Mouse (Mus musculus) hindbrain, embryonic 11.5 days (tissue): ENCODE results near the gene Tada2b. TPM values are rescaled to one million over a fixed set of nuclear protein-coding genes. Genes with fewer than 3 reads are reported as not detected.

Experiments
- ATAC-seq: fragments of 200-750 bp; cut with Nextera tagmentation; 2 replicates; pipeline ENCODE4 v1.8.0; 2017; ENCODE audit warnings: mild to moderate bottlenecking, moderate TSS enrichment, moderate library complexity; ENCODE audit not compliant: low FRiP score
- DNase-seq: peaks from one replicate; pipeline ENCODE4 v3.0.0-alpha.2; 2015; ENCODE audit warnings: low spot score
- H3K27ac ChIP-seq: fragments of 300-500 bp; sonication (generic); 2 replicates; pipeline ENCODE4 v1.5.1; 2014; ENCODE audit warnings: mild to moderate bottlenecking, low read depth, low read length
- H3K27me3 ChIP-seq: fragments of 300-500 bp; sonication (generic); 2 replicates; pipeline ENCODE4 v1.6.1; 2014; ENCODE audit warnings: mild to moderate bottlenecking, low read length, moderate library complexity, mixed read lengths; ENCODE audit not compliant: control insufficient read depth, insufficient read depth
- H3K36me3 ChIP-seq: fragments of 300-500 bp; sonication (generic); 2 replicates; pipeline ENCODE4 v1.6.1; 2014; ENCODE audit warnings: mild to moderate bottlenecking, low read length, moderate library complexity, mixed read lengths; ENCODE audit not compliant: control insufficient read depth, insufficient read depth
- H3K4me1 ChIP-seq: fragments of 300-500 bp; sonication (generic); replicated peaks from 2 replicates; pipeline ENCODE4 v1.6.1; 2014; ENCODE audit warnings: low read length, mixed read lengths; ENCODE audit not compliant: control insufficient read depth, insufficient read depth
- H3K4me2 ChIP-seq: fragments of 300-500 bp; sonication (generic); replicated peaks from 2 replicates; pipeline ENCODE4 v1.6.1; 2014; ENCODE audit warnings: mild to moderate bottlenecking, low read depth, low read length
- H3K4me3 ChIP-seq: fragments of 300-500 bp; sonication (generic); 2 replicates; pipeline ENCODE4 v1.5.1; 2014; ENCODE audit warnings: low read depth, low read length
- H3K9ac ChIP-seq: fragments of 300-500 bp; sonication (generic); 2 replicates; pipeline ENCODE4 v1.6.1; 2014; ENCODE audit warnings: low read depth, low read length
- H3K9me3 ChIP-seq: fragments of 300-500 bp; sonication (generic); 2 replicates; pipeline ENCODE4 v1.6.1; 2016; ENCODE audit warnings: low read length; ENCODE audit not compliant: control insufficient read depth
- WGBS: fragments of 180-500 bp; shearing (Covaris S2); extraction: QIAGEN DNeasy Blood & Tissue Kit; methylation state at CpG from one replicate; pipeline ENCODE4 v1.1.7; 2014; 5-methylcytosine and 5-hydroxymethylcytosine counted together
- polyA plus RNA-seq: library from polyadenylated mRNA; unstranded; fragments of >200 nt; fragmentation: Nextera tagmentation; extraction: Ambion mirVana; gene quantifications from 2 replicates; pipeline ENCODE4 v1.2.1, GENCODE M21; 2014

The Tada2b gene
- polyA plus RNA-seq, 1 experiment from 2014 or later: 4.9 TPM

DNA sequence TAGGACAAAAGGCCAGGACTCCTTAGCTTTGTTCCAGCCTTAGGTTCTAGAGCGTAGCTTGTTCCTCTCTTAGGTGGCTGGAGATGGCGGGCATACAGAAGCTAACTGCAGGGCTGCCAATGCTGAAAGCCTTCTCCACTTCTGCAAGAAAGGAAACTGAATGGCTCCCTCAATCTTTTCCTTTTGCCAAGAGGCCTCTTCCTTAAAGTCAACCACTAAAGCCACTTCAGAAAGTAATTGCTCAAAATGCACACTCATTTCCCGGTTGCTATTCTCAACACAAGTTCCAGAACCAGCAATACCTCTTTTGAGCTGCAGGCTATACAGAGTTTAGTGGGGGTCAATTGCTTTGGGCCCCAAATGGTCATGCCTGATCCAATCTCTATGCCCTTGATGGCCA lies 6.6 kb downstream of the Tada2b start:
- Histone ChIP-seq H3K9ac (no peak overlapping the region), H3K4me2 (no peak overlapping the region), H3K4me1 (0 out of 2 replicates have a peak, but pooled peaks cover under 1% of the 10 kb centered on the region), H3K27me3 (no peaks in the 10 kb centered on the region), H3K4me3 (no peak overlapping the region), H3K9me3 (no peaks in the 10 kb centered on the region), H3K27ac (no peak overlapping the region), H3K36me3 (no peaks in the 10 kb centered on the region)
- ATAC-seq (no peak), DNase-seq (no peak)
- WGBS: 95% methylated on average over 3 of the region's 3 CpGs

DNA sequence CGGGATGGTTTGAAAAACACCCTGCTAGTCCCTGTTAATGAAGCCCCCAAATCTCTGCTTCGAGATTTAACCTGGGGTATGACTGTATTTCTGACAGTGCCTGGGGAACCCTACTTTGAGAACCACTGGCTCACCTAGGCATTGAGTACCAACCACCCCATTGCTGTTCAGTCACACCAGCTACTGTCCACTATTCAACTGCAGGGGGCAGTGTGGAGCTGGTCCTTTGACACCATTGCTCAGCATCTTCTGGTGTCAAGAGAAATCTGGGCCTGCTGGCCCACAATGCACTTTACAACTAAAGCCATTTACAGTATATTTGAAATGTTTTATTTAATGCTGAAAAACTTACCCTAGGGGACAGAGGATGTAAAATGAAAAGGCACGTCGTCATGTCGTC lies 9.8 kb downstream of the Tada2b start:
- H3K4me1 ChIP-seq: no peaks in the 10 kb centered on the region
- no peaks in the 10 kb centered on the region for H3K9me3 ChIP-seq
- WGBS: 89% methylated on average over 5 of the region's 5 CpGs
- no peaks in the 10 kb centered on the region for H3K27me3 ChIP-seq
- H3K4me3 ChIP-seq: no peak overlapping the region
- ATAC-seq (no peak), DNase-seq (peak; percentile 85)
- H3K9ac ChIP-seq: no peak overlapping the region
- H3K36me3 ChIP-seq: peaks cover 8% of the 10 kb centered on the region; the same call in 1 of the 2 replicates
- H3K27ac ChIP-seq: no peak overlapping the region
- no peak overlapping the region for H3K4me2 ChIP-seq

- no peak overlapping the region for H3K9ac ChIP-seq
- no peaks in the 10 kb centered on the region for H3K27me3 ChIP-seq
- H3K36me3 ChIP-seq: peaks cover 8% of the 10 kb centered on the region; the same call in 1 of the 2 replicates
- H3K4me2 ChIP-seq: no peak overlapping the region
- no peaks in the 10 kb centered on the region for H3K4me1 ChIP-seq
- H3K27ac ChIP-seq: no peak overlapping the region
- no peak overlapping the region for H3K4me3 ChIP-seq
- no peak for DNase-seq
- WGBS: 85% methylated on average over 4 of the region's 4 CpGs
- no peak for ATAC-seq
- H3K9me3 ChIP-seq: no peaks in the 10 kb centered on the region
Observed at GRCm38 (mm10) chr5:36472876-36473655, 11.0 kb downstream of the Tada2b start.

GRCm38 (mm10) chr5:36471206-36471605 lies 12.9 kb downstream of the Tada2b start:
- DNase-seq: no peak
- no peak overlapping the region for H3K27ac ChIP-seq
- no peaks in the 10 kb centered on the region for H3K9me3 ChIP-seq
- WGBS: 93% methylated on average over 8 of the region's 8 CpGs
- H3K9ac ChIP-seq: no peak overlapping the region
- no peaks in the 10 kb centered on the region for H3K4me1 ChIP-seq
- no peak overlapping the region for H3K4me2 ChIP-seq
- no peaks in the 10 kb centered on the region for H3K27me3 ChIP-seq
- ATAC-seq: no peak
- no peak overlapping the region for H3K4me3 ChIP-seq
- H3K36me3 ChIP-seq: peaks cover 8% of the 10 kb centered on the region; the same call in 1 of the 2 replicates

DNA sequence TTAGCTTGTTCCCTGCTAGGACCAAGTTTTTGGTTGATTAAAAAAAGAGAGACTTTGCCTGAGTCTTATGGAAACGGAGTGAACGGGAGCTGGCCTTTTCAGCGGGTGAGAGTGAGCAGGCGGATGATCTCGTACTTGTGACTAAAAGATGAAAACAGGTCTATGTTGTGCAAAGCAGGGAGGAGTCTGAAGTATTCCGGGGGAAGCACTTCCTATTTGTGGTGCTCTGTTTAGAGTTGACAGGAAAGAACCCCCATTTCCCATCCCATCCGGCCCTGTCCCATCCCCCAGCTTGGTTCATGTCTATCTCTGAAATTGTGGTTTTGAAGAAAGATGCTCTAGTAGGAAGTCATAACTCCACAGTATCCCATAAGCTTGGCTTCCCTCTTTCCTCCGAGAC lies 18.2 kb downstream of the Tada2b start:
- no peak for ATAC-seq
- peak overlapping the region; percentile 83; the same call in 1 of the 2 replicates for H3K9ac ChIP-seq
- H3K9me3 ChIP-seq: no peaks in the 10 kb centered on the region
- H3K36me3 ChIP-seq: peaks cover 3% of the 10 kb centered on the region; the same call in 1 of the 2 replicates
- no peak for DNase-seq
- no peak overlapping the region for H3K27ac ChIP-seq
- H3K4me2 ChIP-seq: peak overlapping the region; percentile 88
- H3K4me1 ChIP-seq: 0 out of 2 replicates have a peak, but pooled peaks cover 3% of the 10 kb centered on the region
- peak overlapping the region; percentile 98 for H3K4me3 ChIP-seq
- no peaks in the 10 kb centered on the region for H3K27me3 ChIP-seq
- WGBS: 35% methylated on average over 8 of the region's 8 CpGs

GRCm38 (mm10) chr5:36464709-36465661 lies 19.1 kb downstream of the Tada2b start, which contains the start of gene Grpel1:
Gene Grpel1 (plus strand): TSS chr5:36464998.
- WGBS: under 1% methylated on average over 67 of the region's 68 CpGs
- H3K4me1 ChIP-seq: 0 out of 2 replicates have a peak, but pooled peaks cover 3% of the 10 kb centered on the region
- H3K4me2 ChIP-seq: peak within 1 kb of the TSS; percentile 88
- H3K27me3 ChIP-seq: no peaks in the 10 kb centered on the region
- peak within 1 kb of the TSS; percentile 24; the same call in 1 of the 2 replicates for H3K27ac ChIP-seq
- H3K9ac ChIP-seq: peak within 1 kb of the TSS; percentile 83
- H3K9me3 ChIP-seq: no peaks in the 10 kb centered on the region
- H3K36me3 ChIP-seq: peaks cover 3% of the 10 kb centered on the region; the same call in 1 of the 2 replicates
- H3K4me3 ChIP-seq: peak within 1 kb of the TSS; percentile 98
- ATAC-seq (peak; percentile 96), DNase-seq (peak; percentile 98)

DNA sequence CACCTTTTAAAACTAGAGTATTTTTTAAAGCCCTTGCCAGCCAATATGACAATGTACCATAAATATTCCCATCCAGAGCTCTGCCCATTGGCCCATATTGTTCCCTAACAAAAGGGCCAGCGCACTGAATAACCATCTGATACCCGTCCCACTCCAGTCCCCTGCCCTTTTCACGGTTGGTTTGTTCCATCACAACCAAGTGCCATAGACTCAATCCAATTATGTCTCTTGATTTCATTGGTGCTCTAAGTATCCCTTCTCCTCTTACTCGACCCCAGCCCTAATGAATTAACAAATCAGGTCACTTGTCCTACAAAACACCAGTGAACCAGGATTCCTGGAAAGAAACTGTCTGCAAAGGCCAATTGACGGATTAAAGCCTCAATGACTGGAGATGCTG lies 20.7 kb downstream of the Tada2b start:
- 30% methylated on average over 5 of the region's 5 CpGs for WGBS
- Histone ChIP-seq H3K27ac (no peak overlapping the region), H3K9me3 (no peaks in the 10 kb centered on the region), H3K4me3 (no peak overlapping the region), H3K9ac (0 out of 2 replicates have a peak overlapping the region, but pooled peaks have one; percentile 4), H3K4me2 (no peak overlapping the region), H3K27me3 (no peaks in the 10 kb centered on the region), H3K4me1 (0 out of 2 replicates have a peak, but pooled peaks cover 3% of the 10 kb centered on the region), H3K36me3 (no peaks in the 10 kb centered on the region)
- ATAC-seq: no peak
- peak; percentile 15 for DNase-seq

GRCm38 (mm10) chr5:36462810-36463209 lies 21.3 kb downstream of the Tada2b start:
- 23% methylated on average over 7 of the region's 7 CpGs for WGBS
- H3K4me3 ChIP-seq: no peak overlapping the region
- 0 out of 2 replicates have a peak, but pooled peaks cover 3% of the 10 kb centered on the region for H3K4me1 ChIP-seq
- no peak overlapping the region for H3K4me2 ChIP-seq
- no peak overlapping the region for H3K27ac ChIP-seq
- H3K9ac ChIP-seq: 0 out of 2 replicates have a peak overlapping the region, but pooled peaks have one; percentile 4
- ATAC-seq: no peak
- H3K36me3 ChIP-seq: no peaks in the 10 kb centered on the region
- peak; percentile 86 for DNase-seq
- no peaks in the 10 kb centered on the region for H3K9me3 ChIP-seq
- H3K27me3 ChIP-seq: no peaks in the 10 kb centered on the region
